Mouse (Mus musculus) lung, embryonic 16.5 days (tissue): Measurements from ENCODE around the gene Ptges. TPM values are rescaled to one million over a fixed set of nuclear protein-coding genes. Genes with fewer than 3 reads are reported as not detected.
A peak's percentile ranks its signal among the peaks of the same experiment; 100 is the strongest.

Experiments used
- ATAC-seq: fragments of 200-750 bp; cut with Nextera tagmentation; 2 replicates; pipeline ENCODE4 v1.8.0; 2017; ENCODE audit warnings: low read depth, mild to moderate bottlenecking, moderate library complexity
- H3K27ac ChIP-seq: fragments of 300-500 bp; sonication (generic); 2 replicates; pipeline ENCODE4 v1.5.1; 2014; ENCODE audit warnings: mild to moderate bottlenecking, control low read depth, low read length
- H3K27me3 ChIP-seq: fragments of 300-500 bp; sonication (generic); 2 replicates; pipeline ENCODE4 v1.6.1; 2014; ENCODE audit warnings: low read depth, low read length, mixed read lengths; ENCODE audit not compliant: control insufficient read depth, insufficient read depth
- H3K36me3 ChIP-seq: fragments of 300-500 bp; sonication (generic); 2 replicates; pipeline ENCODE4 v1.6.1; 2014; ENCODE audit warnings: low read length; ENCODE audit not compliant: control insufficient read depth, insufficient read depth
- H3K4me1 ChIP-seq: fragments of 300-500 bp; sonication (generic); replicated peaks from 2 replicates; pipeline ENCODE4 v1.6.1; 2014; ENCODE audit warnings: low read length, mixed read lengths; ENCODE audit not compliant: control insufficient read depth, insufficient read depth
- H3K4me2 ChIP-seq: fragments of 300-500 bp; sonication (generic); 2 replicates; pipeline ENCODE4 v1.6.1; 2014; ENCODE audit warnings: low read depth, low read length, control low read depth
- H3K4me3 ChIP-seq: fragments of 300-500 bp; sonication (generic); 2 replicates; pipeline ENCODE4 v1.5.1; 2014; ENCODE audit warnings: mild to moderate bottlenecking, low read length, control low read depth
- H3K9ac ChIP-seq: fragments of 300-500 bp; sonication (generic); 2 replicates; pipeline ENCODE4 v1.6.1; 2014; ENCODE audit warnings: low read length, control low read depth
- H3K9me3 ChIP-seq: fragments of 300-500 bp; sonication (generic); 2 replicates; pipeline ENCODE4 v1.6.1; 2016; ENCODE audit warnings: low read length; ENCODE audit not compliant: control insufficient read depth
- WGBS: fragments of 180-500 bp; shearing (Covaris S2); extraction: QIAGEN DNeasy Blood & Tissue Kit; methylation state at CpG from one replicate; pipeline ENCODE4 v1.1.7; 2014; 5-methylcytosine and 5-hydroxymethylcytosine counted together
- polyA plus RNA-seq: library from polyadenylated mRNA; unstranded; fragments of >200 nt; fragmentation: Nextera tagmentation; extraction: Ambion mirVana; gene quantifications from 2 replicates; pipeline ENCODE4 v1.2.1, GENCODE M21; 2015

The Ptges gene
- polyA plus RNA-seq, 1 experiment from 2014 or later: 27.9 TPM

DNA sequence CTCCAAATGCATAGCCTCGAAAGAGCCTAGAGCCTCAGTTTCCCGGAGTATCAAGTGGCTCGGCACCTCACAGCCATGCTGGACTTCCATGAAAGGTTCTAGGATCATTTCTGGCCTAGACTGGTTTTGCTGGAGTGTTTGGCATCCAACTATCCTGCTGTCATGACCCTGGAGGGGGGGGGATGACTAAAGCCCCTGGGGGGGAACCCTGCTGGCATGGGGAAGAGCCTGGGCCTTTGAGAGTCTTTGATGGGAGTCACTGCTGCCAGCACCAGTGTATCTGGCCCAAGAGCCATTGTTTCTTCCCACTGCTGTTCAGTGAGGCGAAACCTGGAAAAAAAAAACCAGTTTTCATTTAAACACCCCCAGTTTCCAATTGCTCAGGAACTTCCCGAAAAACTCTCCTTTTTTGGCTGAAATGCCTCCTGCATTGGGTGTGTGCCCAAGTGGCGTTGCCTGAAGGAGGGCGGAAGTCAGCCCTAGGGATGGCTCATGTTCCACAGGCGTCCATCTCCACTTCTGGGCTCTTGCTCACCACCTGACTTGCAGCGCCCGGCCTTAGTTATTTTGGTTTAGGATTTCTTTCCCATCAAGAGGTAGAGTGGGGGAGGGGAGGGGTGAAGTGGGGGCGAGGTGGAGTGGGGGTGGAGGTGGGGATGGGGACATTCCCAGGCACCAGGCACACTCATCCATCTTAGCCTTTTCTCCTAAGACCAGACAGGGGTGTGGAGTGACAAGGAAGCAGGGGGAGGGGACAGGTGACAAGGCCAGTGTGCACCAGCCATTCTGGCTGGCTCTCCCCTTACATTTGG, 53.8 kb downstream of the Ptges start:
- H3K27me3 ChIP-seq: no peaks in the 10 kb centered on the region
- H3K36me3 ChIP-seq: peaks cover 2% of the 10 kb centered on the region; the same call in 1 of the 2 replicates
- no peaks in the 10 kb centered on the region for H3K9me3 ChIP-seq
- no peak overlapping the region for H3K27ac ChIP-seq
- no peak overlapping the region for H3K4me3 ChIP-seq
- H3K4me2 ChIP-seq: no peak overlapping the region
- ATAC-seq: no peak
- H3K9ac ChIP-seq: no peak overlapping the region
- 43% methylated on average over 11 of the region's 11 CpGs for WGBS
- peaks cover 21% of the 10 kb centered on the region for H3K4me1 ChIP-seq

DNA sequence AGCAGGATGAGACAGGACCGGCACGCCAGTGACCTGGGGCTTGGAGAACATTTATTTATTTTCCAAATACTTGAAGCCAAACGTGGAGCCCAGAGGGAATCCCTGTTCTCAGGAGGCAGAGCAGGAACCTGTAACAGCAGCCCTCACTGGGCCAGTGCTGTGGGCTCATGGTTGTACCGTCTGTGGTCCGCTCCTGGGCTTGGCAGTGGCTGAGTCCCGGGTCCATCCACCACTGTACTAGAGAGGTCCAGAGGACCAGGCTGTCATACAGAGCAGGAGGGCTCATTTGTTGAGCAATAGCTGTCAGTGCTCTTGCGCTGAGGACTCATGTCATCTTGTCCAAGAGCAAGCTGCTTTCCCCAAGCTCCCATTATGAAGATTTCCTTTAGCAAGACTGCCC, 54.6 kb downstream of the Ptges start:
- no peak overlapping the region for H3K4me3 ChIP-seq
- H3K4me2 ChIP-seq: no peak overlapping the region
- H3K9me3 ChIP-seq: no peaks in the 10 kb centered on the region
- H3K27ac ChIP-seq: no peak overlapping the region
- H3K36me3 ChIP-seq: peaks cover 2% of the 10 kb centered on the region; the same call in 1 of the 2 replicates
- H3K4me1 ChIP-seq: peaks cover 21% of the 10 kb centered on the region
- ATAC-seq: no peak
- no peak overlapping the region for H3K9ac ChIP-seq
- 53% methylated on average over 7 of the region's 7 CpGs for WGBS
- no peaks in the 10 kb centered on the region for H3K27me3 ChIP-seq

GRCm38 (mm10) chr2:30874445-30874844, 55.2 kb downstream of the Ptges start:
- H3K36me3 ChIP-seq: peaks cover 2% of the 10 kb centered on the region; the same call in 1 of the 2 replicates
- 29% methylated on average over 10 of the region's 10 CpGs for WGBS
- ATAC-seq: peak; percentile 54; the same call in 1 of the 2 replicates
- no peaks in the 10 kb centered on the region for H3K27me3 ChIP-seq
- H3K4me1 ChIP-seq: peaks cover 21% of the 10 kb centered on the region
- H3K27ac ChIP-seq: 0 out of 2 replicates have a peak overlapping the region, but pooled peaks have one; percentile 4
- H3K4me3 ChIP-seq: no peak overlapping the region
- no peak overlapping the region for H3K9ac ChIP-seq
- H3K4me2 ChIP-seq: no peak overlapping the region
- H3K9me3 ChIP-seq: no peaks in the 10 kb centered on the region

- Histone ChIP-seq H3K27ac (no peak overlapping the region), H3K4me2 (no peak overlapping the region), H3K4me3 (no peak overlapping the region), H3K36me3 (no peaks in the 10 kb centered on the region), H3K27me3 (no peaks in the 10 kb centered on the region), H3K9me3 (no peaks in the 10 kb centered on the region), H3K9ac (no peak overlapping the region), H3K4me1 (peaks cover 21% of the 10 kb centered on the region)
- no peak for ATAC-seq
- WGBS: 60% methylated on average over 6 of the region's 6 CpGs
Measured at GRCm38 (mm10) chr2:30872669-30873068, 57.0 kb downstream of the Ptges start.

GRCm38 (mm10) chr2:30870863-30871262, 58.8 kb downstream of the Ptges start:
- Histone ChIP-seq H3K36me3 (no peaks in the 10 kb centered on the region), H3K4me1 (peaks cover 14% of the 10 kb centered on the region), H3K4me2 (no peak overlapping the region), H3K27ac (no peak overlapping the region), H3K9me3 (no peaks in the 10 kb centered on the region), H3K4me3 (no peak overlapping the region), H3K9ac (no peak overlapping the region), H3K27me3 (no peaks in the 10 kb centered on the region; the same call in 1 of the 2 replicates)
- WGBS: 62% methylated on average over 8 of the region's 8 CpGs
- peak; percentile 37; the same call in 1 of the 2 replicates for ATAC-seq

DNA sequence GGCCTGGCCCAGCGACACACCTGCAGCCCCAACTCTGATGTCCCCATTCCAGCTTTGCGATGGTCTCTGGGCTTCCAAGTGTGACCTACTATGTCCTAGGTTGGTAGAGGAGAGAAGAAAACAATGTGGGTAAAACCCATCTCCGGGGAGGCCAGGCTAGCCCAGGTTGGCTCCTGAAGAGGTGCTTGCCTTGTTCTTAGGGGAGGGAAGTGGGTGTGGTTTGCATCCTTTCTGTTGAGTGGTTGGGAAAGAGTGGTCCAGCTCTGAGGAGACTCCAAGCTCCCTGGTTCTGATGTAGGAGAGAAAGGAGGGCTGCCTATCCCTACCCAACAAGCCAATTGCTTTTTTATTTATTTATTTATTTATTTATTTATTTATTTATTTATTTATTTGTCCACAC, 64.2 kb downstream of the Ptges start:
- Histone ChIP-seq H3K4me2 (no peak overlapping the region; the same call in 1 of the 2 replicates), H3K27ac (no peak overlapping the region), H3K9me3 (no peaks in the 10 kb centered on the region), H3K9ac (no peak overlapping the region), H3K4me3 (no peak overlapping the region), H3K27me3 (peaks cover 8% of the 10 kb centered on the region), H3K4me1 (peaks cover 11% of the 10 kb centered on the region; the same call in 1 of the 2 replicates), H3K36me3 (no peaks in the 10 kb centered on the region)
- peak; percentile 23; the same call in 1 of the 2 replicates for ATAC-seq
- 47% methylated on average over 3 of the region's 3 CpGs for WGBS

DNA sequence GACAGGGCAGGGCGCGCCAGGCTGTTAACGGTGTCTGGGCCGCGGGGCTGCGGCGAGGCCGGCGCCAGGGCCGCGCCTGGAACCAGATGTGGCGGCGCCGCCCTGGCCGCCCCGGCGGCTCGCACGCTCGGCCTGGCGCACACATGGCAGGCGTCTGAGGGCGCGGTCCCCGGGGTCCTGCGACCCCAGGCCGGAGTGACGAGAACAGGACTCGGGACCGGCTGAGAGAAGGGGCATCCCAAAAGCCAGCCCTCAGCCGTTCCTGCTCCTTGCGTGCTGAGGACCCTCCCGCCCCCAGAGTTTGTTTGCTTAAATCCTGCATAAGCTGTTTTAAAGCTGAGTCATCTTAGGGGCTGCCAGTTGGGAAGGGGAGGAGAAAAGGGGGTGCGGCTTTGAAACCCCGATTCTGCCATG, 64.7 kb downstream of the Ptges start:
- H3K9me3 ChIP-seq: no peaks in the 10 kb centered on the region
- peak overlapping the region; percentile 39 for H3K4me3 ChIP-seq
- ATAC-seq: peak; percentile 50
- H3K4me2 ChIP-seq: peak overlapping the region; percentile 60
- H3K4me1 ChIP-seq: peaks cover 11% of the 10 kb centered on the region; the same call in 1 of the 2 replicates
- H3K27ac ChIP-seq: no peak overlapping the region
- WGBS: under 1% methylated on average over 26 of the region's 35 CpGs
- no peaks in the 10 kb centered on the region for H3K36me3 ChIP-seq
- peak overlapping the region; percentile 57 for H3K9ac ChIP-seq
- peaks cover 8% of the 10 kb centered on the region for H3K27me3 ChIP-seq

- H3K9me3 ChIP-seq: no peaks in the 10 kb centered on the region
- no peak overlapping the region for H3K4me3 ChIP-seq
- WGBS: 41% methylated on average over 9 of the region's 9 CpGs
- no peak overlapping the region for H3K4me2 ChIP-seq
- no peak for ATAC-seq
- no peak overlapping the region for H3K27ac ChIP-seq
- no peak overlapping the region for H3K9ac ChIP-seq
- H3K36me3 ChIP-seq: no peaks in the 10 kb centered on the region
- peaks cover 11% of the 10 kb centered on the region; the same call in 1 of the 2 replicates for H3K4me1 ChIP-seq
- H3K27me3 ChIP-seq: peaks cover 8% of the 10 kb centered on the region
Measured at GRCm38 (mm10) chr2:30863574-30863973, 66.1 kb downstream of the Ptges start.

DNA sequence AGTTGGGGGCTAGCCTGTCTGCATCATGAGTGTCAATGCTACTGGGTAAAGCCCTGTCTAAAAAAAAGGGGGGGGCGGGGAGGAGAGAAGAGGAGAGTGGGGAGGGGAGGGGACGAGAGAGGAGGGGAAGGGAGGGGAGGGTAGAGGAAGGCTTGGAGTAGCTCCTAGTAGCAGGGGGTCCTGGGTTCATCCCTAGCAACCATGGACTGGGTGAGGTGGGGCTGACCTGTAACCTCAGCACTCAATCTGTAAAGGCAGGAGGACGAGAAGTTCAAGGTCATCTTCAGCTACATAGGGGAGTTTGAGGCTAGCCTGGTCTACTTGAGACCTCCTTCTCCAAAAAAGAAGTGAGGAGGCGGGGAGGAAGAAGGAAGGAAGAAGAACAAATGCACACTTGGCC, 67.6 kb downstream of the Ptges start:
- Histone ChIP-seq H3K36me3 (no peaks in the 10 kb centered on the region), H3K4me2 (no peak overlapping the region), H3K9me3 (no peaks in the 10 kb centered on the region), H3K27me3 (peaks cover 8% of the 10 kb centered on the region), H3K27ac (no peak overlapping the region), H3K4me1 (peaks cover 11% of the 10 kb centered on the region; the same call in 1 of the 2 replicates), H3K4me3 (no peak overlapping the region), H3K9ac (no peak overlapping the region)
- WGBS: 59% methylated on average over 4 of the region's 4 CpGs
- ATAC-seq: no peak
